Mouse (Mus musculus) fat pad, adult 2 months (tissue): ENCODE results near the gene Slc35b2.
A peak's percentile ranks its signal among the peaks of the same experiment; 100 is the strongest.

Source experiments
- DNase-seq: peaks from one replicate; pipeline ENCODE4 v3.0.0-alpha.2; 2011; ENCODE audit warnings: low read depth, low spot score; ENCODE audit errors: extremely low read depth

Gene Slc35b2

DNA sequence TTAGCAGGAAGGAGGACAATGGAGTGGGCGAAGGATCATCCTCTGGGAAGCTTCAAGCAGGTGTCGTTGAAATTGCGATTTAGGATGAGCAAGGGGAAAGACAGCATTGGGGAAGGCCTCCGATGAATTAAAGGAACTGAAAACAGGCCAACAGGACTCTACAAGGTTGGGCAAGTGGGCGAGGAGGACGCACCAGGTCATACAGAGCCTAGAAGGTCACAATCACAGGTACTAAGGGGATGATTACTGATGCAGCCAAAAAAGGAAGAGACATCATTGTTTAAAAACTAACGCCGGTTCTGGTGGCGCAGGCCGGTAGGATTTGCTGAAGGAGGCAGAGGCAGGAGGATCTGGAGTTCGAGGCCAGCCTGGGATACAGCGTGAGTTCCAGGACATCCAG, 458 bp upstream of the Slc35b2 start:
- DNase-seq: no peak

DNA sequence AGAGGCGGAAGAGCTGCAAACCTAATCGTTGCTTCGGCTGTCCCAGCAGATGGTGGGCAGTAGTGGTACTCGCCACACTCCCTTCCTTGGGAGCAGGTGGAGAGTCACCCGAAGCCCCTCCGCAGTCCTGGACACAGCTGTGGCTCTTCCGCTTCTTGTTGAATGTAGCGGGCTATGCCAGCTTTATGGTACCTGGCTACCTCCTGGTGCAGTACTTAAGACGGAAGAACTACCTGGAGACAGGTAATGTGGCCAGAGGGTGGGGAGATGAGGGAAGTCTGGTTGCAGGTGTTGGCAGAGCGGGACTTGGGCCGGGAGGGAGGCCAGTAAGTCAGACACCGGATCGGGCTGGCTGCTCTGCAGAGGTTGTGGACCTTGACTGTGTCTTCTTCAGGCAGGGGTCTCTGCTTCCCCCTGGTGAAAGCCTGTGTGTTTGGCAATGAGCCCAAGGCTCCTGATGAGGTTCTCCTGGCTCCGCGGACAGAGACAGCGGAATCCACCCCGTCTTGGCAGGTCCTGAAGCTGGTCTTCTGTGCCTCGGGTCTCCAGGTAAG, 934 bp downstream of the Slc35b2 start:
- no peak for DNase-seq

DNA sequence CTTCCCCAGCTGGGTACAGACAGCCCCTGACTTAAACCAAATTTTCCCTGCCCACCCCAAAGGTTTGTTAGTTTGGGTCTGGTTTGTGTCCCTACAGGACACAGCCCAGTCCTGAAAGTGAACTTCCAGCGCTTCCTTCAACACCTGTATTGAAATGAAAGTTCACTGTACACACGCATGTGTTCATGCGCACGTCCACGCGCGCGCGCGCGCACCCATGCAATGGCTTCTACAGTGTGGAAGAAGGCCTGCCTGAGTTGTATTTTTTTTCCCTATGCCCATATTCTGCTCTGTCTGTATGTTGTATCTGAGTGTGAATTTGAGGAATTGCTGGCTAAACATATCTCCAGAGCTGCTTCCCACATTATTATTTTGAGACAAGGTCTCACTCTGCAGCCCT, 1.4 kb downstream of the Slc35b2 start:
- no peak for DNase-seq

DNA sequence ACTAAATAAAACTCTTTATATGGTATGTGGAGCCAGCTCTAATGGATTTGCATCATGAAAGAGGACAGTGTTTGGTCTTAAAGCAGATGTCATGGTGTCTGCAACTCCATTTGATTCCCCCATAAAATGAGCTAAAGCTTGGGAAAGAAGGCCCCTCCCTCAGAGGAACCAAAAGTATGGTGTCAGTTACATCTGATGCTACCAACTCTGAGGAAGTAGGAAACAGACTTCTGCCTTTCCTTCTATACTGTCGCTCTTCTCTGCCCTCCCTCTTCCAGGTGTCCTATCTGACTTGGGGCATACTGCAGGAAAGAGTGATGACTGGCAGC, 2.3 kb downstream of the Slc35b2 start:
- no peak for DNase-seq

DNA sequence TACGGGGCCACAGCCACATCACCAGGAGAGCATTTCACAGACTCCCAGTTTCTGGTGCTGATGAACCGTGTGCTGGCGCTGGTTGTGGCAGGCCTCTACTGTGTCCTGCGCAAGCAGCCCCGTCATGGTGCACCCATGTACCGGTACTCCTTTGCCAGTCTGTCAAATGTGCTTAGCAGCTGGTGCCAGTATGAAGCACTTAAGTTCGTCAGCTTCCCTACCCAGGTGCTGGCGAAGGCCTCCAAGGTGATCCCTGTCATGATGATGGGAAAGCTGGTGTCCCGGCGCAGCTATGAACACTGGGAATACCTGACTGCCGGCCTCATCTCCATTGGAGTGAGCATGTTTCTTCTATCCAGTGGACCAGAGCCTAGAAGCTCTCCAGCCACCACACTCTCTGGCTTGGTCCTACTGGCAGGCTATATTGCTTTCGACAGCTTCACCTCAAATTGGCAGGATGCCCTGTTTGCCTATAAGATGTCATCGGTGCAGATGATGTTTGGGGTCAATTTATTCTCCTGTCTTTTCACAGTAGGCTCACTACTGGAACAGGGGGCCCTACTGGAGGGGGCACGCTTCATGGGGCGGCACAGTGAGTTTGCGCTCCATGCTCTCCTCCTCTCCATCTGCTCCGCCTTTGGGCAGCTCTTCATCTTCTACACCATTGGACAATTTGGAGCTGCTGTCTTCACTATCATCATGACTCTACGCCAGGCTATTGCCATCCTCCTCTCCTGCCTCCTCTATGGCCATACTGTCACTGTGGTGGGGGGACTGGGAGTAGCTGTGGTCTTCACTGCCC, 2.9 kb downstream of the Slc35b2 start:
- no peak for DNase-seq

DNA sequence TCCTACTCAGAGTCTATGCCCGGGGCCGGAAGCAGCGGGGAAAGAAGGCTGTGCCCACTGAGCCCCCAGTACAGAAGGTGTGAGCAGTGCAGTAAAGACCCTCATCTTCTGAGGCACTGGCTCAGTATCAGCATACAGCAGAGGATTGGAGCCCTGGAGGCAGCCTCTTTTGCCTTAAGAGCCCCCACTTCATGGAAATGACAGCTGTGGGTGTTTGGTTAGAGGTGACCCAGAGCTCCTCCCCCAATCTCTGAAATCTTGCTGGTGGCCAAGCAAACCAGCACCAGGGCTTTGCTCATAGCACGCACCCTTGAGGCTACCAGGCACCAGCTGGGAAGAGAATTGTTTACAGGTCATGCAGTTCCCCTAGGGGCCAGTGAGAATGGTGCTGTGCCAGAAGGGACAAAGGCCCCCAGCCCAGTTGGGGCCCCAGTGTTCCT, 3.5 kb downstream of the Slc35b2 start:
- DNase-seq: no peak

DNA sequence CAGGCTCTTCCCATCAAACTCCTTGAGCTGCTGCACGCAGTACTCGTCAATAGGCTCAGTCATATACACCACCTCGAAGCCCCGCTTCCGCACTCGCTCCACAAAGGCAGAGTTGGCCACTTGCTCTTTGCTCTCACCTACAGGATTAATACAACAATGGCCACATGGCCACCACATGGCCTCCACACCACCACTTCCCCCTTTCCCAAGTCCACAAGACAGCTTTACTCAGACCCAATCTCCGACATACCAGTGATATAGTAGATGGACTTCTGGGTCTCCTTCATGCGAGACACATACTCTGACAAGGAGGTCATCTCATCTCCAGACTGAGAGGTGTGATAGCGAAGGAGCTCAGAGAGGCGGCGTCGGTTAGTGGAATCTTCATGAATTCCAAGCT, 5.3 kb downstream of the Slc35b2 start:
- no peak for DNase-seq

DNA sequence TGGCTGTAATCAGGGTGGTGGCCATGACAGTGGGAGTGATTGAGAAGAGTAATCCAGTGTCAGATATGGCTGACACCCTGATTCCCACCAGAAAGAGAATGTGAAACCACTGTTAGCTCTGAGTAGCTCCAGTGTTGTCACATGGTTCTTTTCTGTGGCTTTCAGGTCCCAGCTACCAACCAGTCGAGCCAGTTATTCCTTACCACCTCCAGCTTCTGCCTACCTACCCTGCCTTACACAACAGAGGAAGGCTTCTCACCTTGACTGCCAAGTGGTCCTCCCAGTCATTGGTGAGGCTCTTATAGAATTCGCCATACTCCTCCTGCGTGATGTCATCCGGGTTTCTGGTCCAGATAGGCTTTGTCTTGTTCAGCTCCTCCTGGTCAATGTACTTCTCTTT, 6.3 kb downstream of the Slc35b2 start:
- DNase-seq: peak; percentile 81

DNA sequence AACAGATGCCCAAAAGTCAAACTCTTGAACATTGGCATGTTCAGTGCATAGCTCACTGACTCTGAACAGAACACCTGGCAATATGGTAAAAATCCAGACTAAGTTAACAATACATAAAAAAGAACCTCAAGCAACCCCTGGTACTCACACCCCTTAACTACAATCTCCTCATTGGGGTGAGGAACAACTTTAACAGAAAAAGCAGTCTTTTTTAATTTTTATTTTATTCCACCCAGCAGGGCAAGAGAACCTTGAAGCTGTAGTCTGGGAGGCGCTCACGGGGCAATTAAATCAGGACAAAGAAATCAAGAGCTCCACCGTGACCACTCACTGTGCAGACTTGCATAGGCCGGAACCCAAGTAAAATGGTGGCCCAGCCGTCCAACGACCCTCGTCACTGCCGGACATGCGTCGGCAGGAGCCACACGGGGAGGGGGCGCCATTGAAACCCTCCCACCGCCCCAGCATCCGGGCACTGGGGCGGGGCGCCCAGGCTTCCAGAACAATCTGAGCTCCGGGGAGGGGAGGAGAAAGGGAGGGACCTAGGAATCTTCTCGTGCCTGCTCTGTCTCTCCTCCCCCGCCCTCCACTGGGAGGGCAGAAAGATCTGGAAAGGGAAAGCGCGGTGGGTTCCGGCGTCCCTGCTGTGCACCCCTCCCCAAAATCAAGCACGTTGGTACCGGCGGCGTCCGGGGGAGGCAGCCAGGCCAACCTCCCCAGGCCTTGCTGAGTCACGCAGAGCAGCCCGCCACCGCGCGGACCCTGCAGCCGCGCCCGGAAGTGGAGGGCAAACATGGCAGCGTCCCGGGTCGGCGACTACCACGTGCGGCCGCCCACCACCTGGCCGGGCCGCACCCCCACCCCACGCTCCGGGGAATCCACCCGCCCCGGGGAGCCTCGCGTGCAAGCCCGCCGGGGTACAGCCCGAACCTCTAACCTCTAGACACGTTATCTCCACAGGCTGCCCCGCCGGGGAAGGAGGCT, 8.7 kb downstream of the Slc35b2 start:
- no peak for DNase-seq

DNA sequence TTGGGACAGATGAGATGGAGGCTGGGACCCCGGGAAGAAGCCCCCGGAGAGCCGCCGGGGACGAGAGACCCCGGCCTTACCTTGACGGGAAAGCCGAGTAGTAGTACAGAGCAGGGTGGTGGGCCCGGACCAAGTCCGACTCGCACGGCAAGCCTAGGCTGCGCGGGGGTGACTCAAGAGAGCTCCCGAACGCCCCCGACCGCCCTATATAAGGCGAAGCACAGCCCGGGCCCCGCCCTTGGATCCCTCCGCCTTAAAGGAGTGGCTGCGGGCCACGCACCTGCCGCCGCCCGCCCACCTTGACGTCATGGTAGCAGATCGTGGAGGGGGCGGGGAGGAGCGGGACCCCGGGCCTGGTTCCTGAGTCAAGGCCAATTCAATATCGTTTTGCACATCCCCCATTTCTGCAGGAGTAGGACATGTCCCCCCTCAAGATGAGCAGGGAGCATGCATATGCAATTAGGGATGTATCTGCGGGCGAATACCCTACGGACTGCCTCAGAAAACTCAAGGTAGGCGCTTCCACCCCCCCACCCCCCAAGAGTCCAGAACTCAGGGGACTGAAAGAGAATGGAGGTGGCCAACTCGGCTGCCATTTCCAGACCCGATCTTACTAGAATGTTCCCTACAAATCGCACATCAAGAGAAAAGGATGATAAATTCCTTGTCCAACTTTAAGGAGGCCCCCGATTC, 9.6 kb downstream of the Slc35b2 start, which contains the start of gene Hsp90ab1:
Hsp90ab1 (minus strand) TSS at position 185 of the 693 bp plus-strand sequence.
- DNase-seq: no peak

DNA sequence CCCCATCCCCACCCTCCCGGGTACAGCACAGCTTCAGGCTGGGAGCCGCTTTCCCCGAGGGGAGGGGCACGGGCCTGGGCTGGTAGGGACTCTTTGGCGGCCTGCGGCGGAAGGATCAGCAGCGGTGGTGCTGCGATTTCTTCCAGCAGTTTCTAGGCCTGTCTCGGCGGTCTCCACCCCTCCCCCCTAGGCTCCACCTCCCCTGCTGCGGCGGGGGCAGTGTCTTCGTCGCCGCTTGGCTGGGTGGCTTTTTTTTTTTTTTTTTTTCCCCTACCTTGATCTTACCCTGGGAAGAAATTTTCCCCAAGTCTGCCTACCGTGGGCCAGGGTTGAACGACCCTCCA, 10.1 kb downstream of the Slc35b2 start:
- no peak for DNase-seq

DNA sequence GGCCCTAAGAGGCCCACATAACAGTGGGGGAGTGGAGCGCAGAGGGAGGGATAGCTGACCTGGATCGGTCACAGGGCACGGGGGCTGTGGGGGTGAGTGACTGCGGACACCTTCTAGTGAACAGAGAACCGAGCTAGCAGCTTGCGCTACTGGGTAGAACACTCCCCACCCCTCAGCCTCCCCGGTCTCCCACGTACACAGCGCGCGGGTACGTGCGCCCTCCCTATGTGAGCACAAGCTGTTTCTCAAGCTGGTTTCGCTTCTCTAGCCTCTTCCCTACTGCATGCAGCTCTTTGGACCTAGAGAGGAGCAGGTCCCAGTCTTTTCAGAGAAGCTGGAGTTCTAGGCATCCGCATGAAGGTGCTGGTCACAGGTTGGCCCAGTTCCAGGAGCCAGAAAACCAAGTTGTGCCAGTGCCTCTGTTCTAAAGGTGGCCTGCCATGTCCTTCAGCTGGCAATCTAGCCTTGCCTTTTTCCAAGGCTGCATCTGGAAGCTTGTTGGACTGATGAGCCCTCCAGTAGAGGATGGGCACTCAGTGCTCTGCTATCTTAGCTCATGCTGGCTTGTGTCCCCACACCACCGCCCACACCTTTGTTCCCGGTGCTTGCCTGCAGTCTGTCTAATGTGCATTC, 10.6 kb downstream of the Slc35b2 start:
- no peak for DNase-seq

DNA sequence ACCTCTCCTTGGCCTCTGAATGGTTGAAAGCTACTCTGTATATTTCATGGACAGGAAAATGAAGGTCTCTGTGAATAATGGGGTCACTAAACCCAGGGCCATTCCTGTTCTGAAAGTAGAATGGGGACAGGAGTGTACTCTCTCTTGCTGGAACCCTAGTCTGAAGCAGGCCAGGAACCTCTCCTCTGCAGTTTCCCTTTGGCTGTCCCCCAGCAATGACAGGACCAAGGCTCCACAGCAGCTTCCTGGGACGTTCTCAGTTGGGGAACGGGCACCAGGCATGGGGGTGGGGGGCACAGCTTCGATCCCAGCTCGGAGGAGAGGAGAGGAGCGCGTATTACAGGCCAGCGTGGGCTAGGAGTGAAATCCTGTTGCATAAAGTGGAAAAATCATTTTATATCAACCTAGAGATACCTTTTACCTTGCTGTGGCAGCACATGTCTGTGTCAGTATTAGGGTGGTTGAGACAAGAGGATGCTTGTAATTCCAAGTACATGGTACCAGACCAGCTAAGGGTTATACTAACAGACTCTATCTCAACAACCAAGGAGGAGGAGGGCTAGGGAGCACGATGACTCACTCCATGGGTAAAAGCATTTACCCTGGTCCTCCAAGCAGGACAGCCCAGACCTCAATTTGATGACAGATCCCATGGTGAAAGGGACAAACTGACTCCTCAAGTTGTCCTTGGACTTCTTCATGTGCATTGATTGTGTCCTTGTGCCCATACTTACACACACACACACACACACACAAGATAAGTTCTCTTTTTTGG, 11.6 kb downstream of the Slc35b2 start:
- no peak for DNase-seq

DNA sequence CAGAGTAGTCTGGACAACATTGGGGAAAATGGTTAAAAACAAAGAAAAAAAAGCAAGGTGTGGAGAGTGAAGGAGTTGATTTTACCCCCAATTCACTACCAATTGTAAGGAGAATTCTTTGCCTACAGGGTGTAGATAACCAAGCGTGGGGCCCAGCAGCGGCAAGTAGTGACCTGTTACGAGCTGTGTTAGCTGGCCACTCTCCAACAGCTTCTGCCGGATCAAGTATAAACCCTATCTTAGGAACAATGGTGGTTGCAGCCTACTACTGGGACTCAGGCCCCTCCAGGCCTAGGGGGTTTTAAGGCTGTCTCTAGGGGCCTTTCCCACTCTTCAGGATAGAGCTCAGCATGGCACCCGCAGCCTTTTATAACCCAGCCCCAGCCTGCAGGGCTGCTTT, 14.6 kb downstream of the Slc35b2 start:
- no peak for DNase-seq

DNA sequence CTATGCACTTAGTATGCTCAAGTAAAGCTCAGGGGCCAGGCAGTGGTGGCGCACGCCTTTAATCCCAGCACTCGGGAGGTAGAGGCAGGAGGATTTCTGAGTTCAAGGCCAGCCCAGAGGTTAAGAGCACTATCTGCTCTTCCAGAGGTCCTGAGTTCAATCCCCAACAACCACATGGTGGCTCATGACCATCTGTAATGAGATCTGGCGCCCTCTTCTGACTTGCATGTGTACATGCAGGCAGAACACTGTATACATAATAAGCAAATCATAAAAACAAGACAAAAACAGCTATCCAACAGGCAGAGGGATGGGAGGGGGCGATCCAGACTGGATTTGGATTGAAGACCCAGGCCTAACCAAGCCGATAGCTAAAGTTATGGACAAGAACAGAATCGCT, 15.2 kb downstream of the Slc35b2 start:
- no peak for DNase-seq

DNA sequence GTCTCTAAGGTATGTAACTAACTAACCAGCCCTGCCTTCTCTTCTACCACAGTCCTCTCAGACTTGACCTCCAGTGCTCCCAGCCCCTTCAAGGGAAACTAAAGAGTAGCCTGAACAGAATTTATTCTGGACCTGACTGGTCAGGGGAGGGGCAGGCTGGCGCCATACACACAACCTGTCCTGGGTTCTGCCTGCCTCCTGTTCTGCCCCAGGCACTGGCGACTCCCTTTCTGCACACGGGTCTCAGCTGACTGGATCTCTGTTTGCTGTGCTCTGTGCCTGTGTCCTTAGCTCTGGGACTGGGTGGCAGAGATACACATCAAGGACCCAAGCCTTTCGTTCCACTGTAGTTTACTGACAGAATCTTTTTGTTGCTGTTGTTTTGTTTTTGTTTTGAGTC, 15.9 kb downstream of the Slc35b2 start:
- DNase-seq: no peak

DNA sequence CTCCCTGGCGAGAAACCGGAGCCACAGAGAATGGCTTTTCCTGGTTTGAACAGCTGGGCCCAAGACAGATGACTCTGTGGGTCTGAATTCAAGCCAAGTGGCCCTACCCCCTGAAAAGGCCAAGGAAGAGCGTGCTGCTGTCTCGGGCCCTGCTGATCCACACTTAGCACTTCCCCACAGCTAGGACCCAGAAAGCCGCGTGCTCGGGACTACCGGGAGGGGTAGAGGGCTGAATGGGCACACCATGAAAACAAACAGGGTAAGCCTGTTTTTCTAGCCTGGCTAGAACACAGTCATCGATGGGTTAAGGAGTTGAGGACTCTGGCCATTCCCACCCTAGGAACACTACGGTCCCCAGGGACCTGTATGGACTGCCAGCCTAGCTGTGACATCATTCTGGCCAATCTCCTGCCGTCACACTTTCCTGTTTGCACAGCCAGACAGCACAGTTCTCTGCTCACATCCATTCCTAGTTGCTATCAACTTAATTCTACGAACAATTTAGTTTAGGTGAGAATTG, 17.3 kb downstream of the Slc35b2 start:
- DNase-seq: no peak

DNA sequence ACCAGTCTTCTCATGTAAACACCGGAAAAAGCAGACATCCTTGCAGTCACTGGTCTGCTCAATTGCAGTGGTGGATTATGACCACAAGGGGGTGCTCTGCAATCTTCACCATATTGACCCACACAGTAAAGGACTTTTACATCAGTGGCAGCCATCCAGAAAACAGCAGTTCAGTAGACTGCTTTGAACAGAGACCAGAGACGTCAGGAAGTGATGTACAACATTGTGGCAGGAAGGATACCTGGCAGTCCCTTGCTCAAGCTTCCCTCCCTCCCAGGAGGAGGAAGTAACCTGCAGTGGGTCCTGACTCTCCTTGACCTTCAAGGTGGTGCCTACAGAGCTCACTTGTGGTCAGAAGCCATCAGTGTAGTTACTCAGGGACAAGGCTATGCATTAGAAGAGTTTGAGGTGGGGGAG, 17.9 kb downstream of the Slc35b2 start:
- no peak for DNase-seq

DNA sequence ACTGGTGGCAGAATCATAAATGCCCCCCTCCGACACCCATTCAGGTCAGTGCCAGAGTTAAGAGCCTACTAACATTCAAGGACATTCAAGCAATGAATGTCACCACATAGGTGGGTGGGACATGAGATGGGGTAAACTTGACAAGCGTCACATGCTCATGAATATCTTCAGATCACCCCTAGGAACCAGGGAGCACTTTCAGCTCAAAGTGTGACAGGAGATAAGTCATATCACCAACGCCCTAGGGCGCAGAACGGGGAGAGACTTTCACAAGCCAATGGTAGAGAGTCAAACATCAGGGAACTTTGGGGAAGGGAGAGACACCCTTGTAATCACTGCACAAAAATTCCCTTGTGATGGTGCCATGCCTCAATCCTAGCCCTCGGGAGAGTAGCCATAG, 18.5 kb downstream of the Slc35b2 start:
- no peak for DNase-seq
